Mouse (Mus musculus): Measurements from ENCODE around the gene Smyd4. TPM values are rescaled to one million over a fixed set of nuclear protein-coding genes. Genes with fewer than 3 reads are reported as not detected.
A peak's percentile ranks its signal among the peaks of the same experiment; 100 is the strongest.

Gene Smyd4
- total RNA-seq (2021), result 1 to 10 TPM; 4.4 to 7.5 TPM

DNA sequence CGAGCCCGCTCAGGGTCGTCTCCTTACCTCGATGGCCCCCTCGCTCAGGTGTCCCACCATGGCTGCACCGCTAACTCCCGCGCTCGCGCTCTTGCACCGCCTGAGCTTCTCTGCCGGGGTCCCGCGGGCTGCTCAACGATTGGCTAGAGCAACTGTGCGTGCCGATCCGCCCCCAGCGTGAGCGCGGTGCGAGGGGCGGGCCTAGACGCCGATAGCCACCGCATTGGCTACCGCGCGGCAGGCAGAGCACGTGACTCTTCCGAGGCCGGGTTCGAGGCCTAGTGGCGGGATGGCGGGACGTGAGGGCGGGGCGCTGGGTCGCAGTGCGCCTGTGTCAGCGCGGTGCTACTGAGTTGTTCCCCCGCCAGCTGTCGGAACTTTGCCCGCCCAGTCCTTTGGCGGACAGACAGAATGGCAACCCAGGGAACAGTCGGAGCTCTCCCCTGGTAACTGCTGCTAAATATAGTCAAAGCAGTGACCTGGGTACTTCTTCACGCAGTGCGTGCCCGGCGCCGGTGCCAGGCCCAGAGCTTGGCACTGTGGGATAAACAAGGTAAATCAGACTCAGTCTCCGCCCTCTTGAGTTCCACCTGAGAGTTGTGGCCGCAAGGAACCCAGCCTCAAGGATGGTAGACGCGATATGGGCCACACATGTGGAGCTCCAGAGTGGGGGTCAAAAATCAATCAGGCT lies at the start of gene Smyd4, which contains the start of gene Rpa1:
Gene Smyd4 (plus strand): TSS at position 235 of the 691 bp plus-strand sequence.
Gene Rpa1 (minus strand): TSS at position 126 of the 691 bp plus-strand sequence.
- intact Hi-C loops (cut with DNase I), result loop anchor here (5.0 kb wide), 1 partner anchor 156 kb away; the partner anchor contains the start of genes Dph1 and Rtn4rl1

DNA sequence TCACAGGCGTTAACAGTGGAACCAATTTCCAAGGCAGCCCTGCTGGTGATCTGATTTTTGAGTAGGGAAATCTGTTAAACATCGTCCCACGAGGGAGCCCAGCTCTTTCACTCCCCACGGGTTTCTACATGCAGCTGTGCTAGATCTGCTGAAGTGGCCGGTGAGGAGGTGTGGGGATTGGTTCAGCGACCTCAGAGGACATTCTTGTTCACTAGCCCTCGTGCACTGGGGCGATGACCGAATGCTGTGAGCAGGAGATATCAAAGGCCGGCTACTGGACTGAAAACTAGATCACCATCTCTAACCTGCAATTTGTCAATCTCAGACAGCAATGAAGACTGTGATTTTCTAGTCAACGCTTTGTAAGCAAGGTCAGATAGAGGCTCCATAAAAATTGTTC lies 49.7 kb upstream of the Smyd4 start:
- intact Hi-C loops (cut with DNase I), result loop anchor here (10.0 kb wide), 1 partner anchor 314 kb away; no protein-coding TSS in a partner anchor
- peak in 1 of 2 experiments; percentile 24 for DNase-seq

More for the DNA sequence above, at the start of gene Smyd4, which contains the start of gene Rpa1:
- peak; percentile 91 to 92 for DNase-seq

DNA sequence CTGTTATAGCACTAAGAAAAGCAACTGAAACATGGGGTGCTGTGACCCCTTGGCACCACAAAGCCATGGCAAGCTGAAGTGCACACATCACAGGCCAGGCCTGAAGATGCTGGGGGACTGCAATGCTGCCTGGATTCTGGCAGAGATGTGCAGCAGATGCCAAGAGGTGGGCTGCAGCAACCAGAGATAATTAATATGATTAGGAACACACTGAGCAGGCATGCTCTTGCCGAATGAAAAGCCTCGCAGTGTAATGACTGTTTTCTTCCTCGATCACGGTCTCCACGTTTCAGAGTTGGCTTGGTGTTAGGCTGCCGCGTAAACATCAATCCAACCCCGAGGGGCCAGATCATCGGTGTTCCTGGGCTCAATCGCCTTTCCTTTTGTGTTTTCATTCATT lies 48.4 kb upstream of the Smyd4 start:
- intact Hi-C loops (cut with DNase I), result loop anchor here (10.0 kb wide), 1 partner anchor 315 kb away; no protein-coding TSS in a partner anchor
- DNase-seq, result no peak

DNA sequence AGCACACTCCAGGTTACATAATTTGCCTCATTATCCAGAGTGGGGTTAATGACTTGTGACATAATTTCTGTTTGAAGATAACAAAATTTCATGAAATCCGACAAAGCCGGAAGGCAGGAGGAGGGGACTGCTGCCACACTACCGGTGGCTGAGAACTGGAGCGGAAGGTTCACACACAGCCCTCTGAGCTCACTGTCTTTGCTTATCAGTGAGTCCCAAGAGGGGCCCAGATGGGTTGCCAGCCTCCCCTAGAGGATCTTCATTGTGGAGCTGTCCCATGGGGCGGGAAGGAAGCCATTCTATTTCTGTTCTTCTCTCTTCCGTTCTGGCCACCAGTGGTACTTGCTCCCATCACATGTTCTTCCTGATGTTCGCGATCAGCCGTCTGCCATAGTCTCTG lies 47.3 kb upstream of the Smyd4 start:
- intact Hi-C loops (cut with DNase I), result no loop called here
- DNase-seq, result no peak

DNA sequence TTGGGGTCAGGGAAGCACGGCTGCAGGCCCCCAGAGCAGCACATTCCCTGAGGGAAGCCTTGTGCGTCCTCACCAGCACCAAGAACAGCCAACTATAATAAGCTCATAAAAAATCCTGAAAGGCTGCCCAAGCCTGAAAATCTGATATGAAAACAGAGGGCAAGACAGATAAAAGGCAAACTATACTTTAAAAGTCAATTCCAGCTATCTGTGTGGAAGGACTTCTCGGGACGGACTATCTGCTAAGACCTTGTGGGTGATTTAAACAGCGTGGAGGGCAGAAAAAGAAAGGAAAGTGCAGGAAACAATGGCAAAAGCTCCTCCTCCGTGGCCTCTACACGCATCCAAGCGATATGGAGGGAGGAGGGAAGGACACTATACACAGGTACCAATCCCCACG lies 43.4 kb upstream of the Smyd4 start:
- intact Hi-C loops (cut with DNase I), result no loop called here
- DNase-seq, result no peak

DNA sequence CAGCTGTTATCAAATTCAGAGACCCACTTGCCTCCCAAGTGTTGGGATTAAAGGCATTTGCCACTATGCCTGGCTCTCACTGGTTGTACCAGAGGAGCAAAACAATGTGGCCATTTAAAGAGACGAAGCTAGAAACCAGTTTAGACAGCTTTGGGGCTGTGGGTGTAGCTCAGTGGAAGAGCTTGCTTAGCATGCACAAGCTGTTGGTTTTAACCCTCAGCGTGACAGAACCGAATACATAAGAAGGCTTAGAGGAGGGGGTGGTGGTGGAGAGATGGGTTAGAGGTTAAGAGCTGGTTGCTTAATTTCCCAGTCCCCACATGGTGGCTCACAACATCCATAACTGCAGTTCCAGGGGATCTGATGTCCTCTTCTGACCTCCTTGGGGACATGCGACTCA lies 39.6 kb upstream of the Smyd4 start:
- DNase-seq, result no peak
- intact Hi-C loops (cut with DNase I), result no loop called here

DNA sequence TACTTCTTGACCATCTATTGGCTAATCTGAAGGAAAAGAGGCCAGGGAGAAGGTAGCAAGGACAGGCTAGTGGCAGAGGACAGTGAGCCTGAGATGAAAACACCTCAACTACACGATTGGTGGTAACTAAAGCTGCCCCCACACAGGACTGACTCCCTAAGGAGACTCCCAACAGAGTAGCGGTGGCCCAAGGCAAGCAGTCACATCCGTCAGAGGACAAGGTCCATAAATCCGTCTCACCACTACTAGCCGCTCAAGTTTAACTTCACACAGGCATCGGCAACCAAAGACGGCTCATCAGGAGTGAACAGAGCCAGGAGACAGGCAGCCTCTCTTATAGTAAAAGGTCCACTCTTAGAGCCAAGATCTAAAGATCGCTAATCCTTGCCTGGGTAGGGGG lies 37.4 kb upstream of the Smyd4 start:
- DNase-seq, result no peak
- intact Hi-C loops (cut with DNase I), result no loop called here

DNA sequence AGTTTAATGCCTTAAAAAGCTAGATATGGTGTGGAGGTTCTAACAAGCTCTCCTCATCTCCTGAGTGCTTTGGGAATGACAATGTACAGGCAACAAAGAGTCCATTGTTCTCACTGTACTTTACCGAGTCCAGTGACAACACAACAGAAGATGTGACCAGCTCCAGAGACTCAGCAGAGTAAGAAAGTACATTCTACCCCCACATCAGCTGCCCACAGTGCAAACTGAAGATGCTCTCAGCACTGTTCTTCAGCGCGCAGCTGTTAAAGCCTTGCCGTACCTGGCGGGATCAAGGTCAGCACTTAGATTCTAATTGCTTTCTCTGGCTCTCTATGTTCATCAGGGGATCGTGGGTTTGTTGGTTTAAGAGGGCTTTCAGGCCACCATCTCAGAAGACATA lies 36.5 kb upstream of the Smyd4 start:
- no peak for DNase-seq
- intact Hi-C loops (cut with DNase I), result no loop called here

DNA sequence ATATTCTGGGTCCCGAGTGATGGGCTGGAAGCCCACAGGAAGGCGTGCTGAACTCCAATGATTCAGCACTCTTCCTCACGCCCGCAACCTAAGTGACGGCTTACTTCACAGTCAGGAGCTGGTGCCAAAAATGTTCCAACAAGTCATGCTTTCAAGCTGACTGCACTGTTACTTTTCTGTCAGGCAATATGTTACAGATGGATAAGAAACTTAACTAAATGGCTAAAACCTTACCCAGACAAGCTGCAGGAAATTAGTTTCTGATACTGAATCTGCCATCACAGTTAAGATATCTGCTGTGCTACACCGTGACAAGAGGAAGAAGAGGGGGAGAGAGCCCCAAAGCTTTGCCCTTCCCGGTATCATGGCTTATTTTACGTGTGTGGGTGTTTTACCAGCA lies 34.4 kb upstream of the Smyd4 start:
- no peak for DNase-seq
- intact Hi-C loops (cut with DNase I), result no loop called here

DNA sequence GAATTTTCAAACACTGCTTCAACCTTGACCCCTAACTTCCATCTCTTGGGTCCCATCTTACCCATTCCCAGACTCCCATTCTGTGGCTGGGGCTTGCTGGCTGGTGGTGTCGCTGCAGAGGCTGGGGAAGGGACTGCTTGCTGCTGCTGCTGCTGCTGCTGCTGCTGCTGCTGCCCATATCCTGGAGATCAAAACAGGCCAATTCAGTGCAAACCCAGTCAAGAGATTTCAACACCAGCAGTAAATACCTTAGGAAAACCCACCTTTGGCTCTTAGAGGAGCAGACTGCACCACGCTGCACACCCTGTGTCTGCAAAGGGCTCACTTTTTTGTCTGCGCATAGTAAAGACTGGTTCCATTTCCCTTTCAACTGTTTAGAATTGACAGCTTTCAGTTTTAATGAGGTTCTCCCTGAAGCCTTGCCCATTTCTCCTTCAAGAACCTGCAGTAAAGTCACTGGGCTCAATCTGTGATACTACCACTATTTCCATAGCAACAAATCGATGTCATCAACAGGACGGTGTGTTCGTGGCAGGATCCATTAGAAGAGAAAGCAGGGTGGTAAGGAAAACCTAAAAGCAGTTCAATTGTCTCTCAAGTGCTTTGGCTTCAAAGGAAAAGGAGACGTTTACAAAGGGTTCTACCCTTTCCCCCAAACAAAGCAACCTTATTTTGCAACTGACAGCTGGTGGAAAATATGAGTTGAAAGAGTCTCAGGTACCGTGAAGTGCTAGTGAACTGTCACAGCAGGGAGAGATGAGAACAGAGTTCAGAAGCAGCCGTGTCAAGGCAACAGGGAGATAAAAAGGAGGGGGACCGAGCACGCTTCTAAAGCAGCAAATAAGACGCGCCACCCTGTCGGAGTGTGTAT lies 29.6 kb upstream of the Smyd4 start:
- intact Hi-C loops (cut with DNase I), result loop anchor here (5.0 kb wide), 1 partner anchor 49 kb away; no protein-coding TSS in a partner anchor
- no peak for DNase-seq

DNA sequence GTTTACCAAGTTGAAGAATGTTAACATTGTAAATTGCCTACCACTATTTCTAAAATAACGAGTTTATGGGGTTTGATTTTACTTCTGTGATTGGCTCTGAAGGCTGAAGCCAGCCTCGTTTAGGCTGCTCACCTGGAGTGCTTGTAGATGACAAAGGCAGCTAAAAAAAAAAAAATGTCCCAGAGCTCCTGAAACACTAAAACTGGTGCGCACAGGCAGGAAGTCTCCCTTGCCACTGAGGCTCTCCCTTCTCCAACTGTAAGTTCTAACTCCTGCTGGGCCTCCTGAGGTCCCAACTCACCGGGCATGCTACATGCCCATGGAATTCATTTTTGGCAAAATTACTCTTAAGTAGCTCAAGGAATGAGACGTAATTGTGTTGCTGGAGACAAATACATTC lies 29.0 kb upstream of the Smyd4 start:
- intact Hi-C loops (cut with DNase I), result loop anchor here (5.0 kb wide), 1 partner anchor 48 kb away; no protein-coding TSS in a partner anchor
- DNase-seq, result no peak

DNA sequence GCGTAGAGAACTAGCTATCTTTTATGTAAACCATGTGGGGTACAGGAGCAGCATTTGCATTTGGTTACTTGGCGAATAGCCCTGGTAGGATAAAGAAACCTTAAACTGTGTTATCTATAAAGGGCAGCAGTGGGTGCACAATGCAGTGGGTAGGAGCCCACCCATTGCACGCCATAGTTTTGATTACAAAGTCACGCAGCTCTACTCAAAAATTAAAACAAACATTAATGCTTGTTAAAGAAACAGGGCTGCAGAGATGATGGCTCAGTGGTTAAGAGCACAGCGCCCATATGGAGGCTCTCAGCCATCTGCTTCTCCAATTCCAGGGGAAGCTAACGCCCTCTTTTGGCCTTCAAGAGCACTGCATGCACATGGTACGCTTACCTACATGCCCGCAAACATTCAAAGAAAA lies 24.9 kb upstream of the Smyd4 start:
- DNase-seq, result no peak
- intact Hi-C loops (cut with DNase I), result loop anchor here (5.0 kb wide), 1 partner anchor 69 kb away; no protein-coding TSS in a partner anchor

DNA sequence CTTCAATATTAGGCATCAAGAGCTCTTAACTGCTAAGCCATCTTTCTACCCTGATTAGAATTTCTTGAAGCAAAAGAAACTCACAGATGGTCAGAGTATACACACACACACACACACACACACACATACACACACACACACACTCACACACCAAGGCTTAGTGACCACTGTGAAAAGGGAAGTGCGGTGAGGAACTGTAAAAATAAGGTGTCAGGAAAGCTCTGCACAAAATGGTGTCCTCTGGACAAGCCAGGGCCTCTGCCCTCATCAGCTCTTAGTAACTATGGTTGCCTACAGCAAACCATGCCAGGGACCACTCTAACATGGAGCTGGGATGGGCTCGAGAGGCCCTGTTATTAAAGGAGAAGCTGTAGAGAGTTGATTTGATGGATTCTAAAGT lies 23.8 kb upstream of the Smyd4 start:
- DNase-seq, result no peak
- intact Hi-C loops (cut with DNase I), result loop anchor here (5.0 kb wide), 1 partner anchor 68 kb away; no protein-coding TSS in a partner anchor

DNA sequence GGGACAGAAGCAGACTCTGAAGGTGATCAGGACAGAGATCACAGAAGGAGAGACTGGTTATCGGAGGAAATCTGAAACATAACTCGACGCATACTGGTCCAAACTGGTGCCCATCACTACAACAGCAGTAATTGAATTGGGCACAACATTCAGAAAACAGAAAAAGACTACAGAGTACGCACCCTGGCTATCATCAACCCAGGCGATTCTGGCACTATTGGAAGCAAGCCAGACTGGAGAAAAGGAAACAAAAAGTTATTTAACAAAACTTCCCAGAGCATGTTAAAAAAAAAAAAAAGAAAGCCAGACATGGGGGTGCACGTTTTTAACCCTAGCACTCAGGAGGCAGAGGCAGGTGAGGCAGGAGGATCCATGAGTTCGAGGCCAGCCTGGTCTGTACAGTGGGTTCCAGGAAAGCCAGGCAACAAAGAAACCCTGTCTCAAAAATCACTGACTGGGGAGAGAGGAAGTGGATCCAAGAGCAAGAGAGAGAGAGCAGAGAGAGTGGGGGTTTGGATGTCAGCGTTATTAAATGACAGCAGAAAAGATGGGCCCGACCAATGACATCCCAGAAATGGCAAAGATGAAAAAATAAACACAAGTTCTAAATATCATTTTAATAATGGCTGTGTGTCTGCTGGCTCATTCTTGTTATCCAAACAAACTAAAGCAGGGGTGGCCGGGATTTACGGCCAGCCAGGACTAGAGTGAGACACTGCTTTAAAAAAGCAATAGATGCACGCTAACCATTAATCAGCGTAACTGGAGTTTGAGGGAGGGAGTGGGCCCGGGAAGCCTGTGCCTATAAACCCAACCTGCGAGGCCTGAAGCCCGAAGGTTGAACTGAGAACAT lies 22.9 kb upstream of the Smyd4 start:
- intact Hi-C loops (cut with DNase I), result no loop called here
- DNase-seq, result no peak

DNA sequence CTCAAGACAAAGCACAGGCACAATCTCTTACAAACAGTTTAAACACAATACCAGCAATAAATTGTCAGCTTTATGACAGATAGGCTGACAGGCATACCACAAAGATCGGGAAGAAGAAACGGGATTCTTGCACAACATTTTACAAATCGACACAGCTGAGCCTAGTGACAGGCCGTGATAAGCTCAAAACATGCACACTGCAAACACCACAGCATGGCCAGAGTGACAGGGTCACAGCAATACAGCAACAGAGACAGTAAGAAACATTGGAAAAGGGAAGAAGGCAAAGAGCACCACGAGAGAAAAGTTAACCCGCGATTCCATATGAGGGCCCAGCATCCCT lies 22.3 kb upstream of the Smyd4 start:
- intact Hi-C loops (cut with DNase I), result no loop called here
- no peak for DNase-seq

DNA sequence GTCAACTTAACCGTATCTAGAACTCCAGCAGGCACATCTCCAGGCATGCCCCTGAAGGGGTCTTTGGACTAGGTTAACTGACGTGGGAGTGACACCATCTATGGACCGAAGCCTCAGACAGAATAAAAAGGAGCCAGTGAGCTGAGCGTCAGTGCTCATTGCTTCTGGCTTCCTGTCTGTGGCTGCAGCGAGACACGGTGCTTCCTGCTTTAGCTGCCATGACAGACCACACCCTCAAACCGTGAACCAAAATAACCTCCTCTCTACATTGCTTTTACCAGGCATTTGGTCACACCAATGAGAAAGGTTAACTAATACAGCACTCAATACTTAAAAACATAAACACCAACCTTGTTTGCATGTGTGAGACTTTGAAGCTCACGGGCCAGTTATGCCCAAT lies 11.6 kb upstream of the Smyd4 start:
- no peak for DNase-seq
- intact Hi-C loops (cut with DNase I), result no loop called here

DNA sequence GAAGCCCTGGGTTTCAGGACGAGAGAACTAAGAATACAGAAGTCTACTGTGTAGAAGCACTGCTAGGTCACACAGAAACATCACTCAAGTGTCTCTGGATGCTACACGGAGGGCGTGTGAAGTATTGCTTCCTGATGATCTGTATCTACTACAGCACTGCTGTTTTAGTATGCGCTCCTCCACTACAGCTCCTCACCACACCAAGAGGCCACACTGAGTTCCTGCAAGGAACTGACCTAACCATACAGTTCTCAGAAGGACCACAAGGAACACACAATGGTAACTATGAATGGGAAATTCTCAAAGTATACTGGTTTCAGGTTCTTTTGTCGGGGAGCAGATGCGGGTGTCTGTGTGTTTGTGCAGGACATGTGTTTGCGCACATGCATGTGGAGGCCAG lies 11.0 kb upstream of the Smyd4 start:
- intact Hi-C loops (cut with DNase I), result no loop called here
- no peak for DNase-seq

DNA sequence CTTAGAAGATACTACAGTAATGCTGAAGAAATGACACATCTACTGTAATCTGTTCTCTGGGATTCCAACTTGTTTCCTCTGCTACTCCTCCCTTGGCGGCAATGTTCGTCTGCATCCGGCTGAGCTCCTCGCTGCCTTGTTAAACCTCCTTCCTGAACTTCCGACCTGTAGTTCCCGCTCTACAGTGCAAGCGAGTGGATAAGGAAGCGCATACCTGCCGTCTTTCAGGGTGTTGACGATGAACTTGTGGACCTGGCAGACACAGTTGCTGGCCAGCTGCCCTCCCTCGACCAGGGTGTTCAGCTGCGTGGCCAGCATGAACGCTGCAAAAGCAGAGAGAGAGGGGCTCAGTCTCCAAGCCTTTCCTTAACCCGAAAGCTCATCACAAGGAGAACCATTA lies 8.2 kb upstream of the Smyd4 start:
- intact Hi-C loops (cut with DNase I), result no loop called here
- no peak for DNase-seq

DNA sequence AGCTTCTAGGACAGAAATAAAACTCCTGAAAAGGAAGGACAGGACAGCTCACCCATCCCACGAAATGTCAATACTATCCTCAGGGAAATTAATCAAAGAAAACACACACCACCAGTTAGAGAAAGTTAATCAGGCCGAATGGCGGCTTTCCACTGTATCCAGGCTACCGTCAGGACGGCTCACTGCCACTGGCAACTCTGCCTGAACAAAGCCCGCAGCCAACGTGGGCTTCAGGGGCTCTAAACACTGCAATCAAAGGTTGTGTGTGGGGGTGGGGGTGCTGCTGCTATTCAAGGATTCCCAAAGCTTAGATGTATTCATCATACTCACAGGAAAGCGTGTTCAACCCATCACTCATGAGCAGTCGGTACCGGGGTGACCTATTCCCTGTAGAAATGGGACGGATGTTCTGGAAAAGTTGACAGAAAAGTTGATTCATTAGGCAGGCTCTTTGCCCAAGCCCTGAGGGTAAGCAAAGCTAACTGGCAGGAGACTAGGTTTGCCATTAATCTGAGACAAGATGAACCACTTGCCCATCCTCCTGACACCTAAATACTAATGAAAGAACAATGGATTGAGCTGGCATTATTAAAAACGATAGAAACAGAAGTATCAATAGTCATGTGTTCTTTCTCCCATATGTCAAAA lies 7.4 kb upstream of the Smyd4 start:
- no peak for DNase-seq
- intact Hi-C loops (cut with DNase I), result no loop called here

DNA sequence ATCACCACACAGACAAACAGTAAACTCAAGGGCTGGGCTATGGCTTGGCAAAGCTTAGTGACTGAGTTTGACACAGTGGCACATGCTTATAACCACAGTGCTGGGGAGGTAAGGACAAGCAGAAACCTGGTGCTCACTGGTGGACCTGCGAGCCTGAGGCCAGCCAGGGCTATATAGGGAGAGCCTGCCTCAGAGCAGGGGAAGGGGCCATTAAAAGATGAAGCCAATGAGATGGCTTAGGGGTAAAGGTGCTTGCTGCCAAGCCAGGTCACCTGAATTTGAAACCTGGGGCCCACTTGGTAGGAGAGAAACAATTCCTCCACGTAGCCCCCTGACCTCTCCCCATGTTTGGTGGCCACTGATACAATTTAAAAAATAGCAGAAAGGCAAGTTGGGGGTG lies 5.1 kb upstream of the Smyd4 start:
- no peak for DNase-seq
- intact Hi-C loops (cut with DNase I), result no loop called here
